In the genomic region with DNA sequence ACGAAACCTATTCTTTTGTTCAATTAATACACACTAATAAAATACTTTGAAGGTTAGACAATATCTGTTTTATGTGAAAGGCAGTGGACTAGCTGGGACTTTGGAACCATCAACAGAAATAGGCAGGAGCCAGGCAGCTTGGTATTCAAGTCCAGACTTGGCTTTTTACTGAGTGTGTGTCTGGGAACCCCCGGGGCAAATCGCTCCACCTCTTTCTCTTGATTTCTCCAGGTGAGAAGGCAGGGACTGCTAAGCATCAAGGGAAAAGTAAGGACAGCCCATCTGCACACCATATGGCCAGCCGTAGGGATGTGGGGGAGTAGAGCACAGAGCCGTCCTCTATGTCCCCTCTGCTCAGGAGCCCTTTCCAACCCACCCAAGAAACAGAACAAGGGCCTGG, we compare ENCODE assay signal across 10 mouse cellular contexts.
A peak's percentile ranks its signal among the peaks of the same experiment; 100 is the strongest.
DNase-seq lines count a peak whose midpoint lies in the region; ATAC-seq and TF ChIP-seq lines count a peak whose summit lies in the region.
"Had no signal": no experiment of that assay in that cellular context is flagged by ENCODE, and none has a peak within 500 bp of the region (broad histone marks: within the 10 kb centered on the region; RNA-seq: fewer than 3 reads in every experiment).

No protein-coding gene starts in this region.

- no peak for TF ChIP-seq POLR2A in testis, adult 2 months (IDR thresholded peaks at IDR 0.05; ENCODE audit: control insufficient read depth, low read depth, low read length)

- H3K4me3 ChIP-seq in kidney, embryonic 15.5 days (replicated peaks) = no peak overlapping the region
- no peak overlapping the region for H3K4me3 ChIP-seq in testis, adult 2 months (ENCODE audit: control insufficient read depth, low read depth, low read length)

- no peak overlapping the region for H3K27ac ChIP-seq in kidney, embryonic 15.5 days
- peak overlapping the region; percentile 66; the same call in 1 of the 2 replicates for H3K27ac ChIP-seq in testis, adult 2 months (ENCODE audit: control insufficient read depth, insufficient read depth, low read depth, low read length)

- DNase-seq in cerebellum, adult 11 months = no peak
- peak; percentile 32 for DNase-seq in kidney, postnatal 14 days
- no peak for DNase-seq in testis, postnatal 10 days (ENCODE audit: low spot score)
- no peak for DNase-seq in thymus, postnatal 14 days
- no peak for DNase-seq in ovary, postnatal 36 days (ENCODE audit: low spot score)
- DNase-seq: cerebellum, adult 8-10 months had no signal

- H3K27me3 ChIP-seq in kidney, embryonic 15.5 days = peaks cover 5% of the 10 kb centered on the region; the same call in 1 of the 2 replicates
- H3K27me3 ChIP-seq in testis, adult 2 months (ENCODE audit: control insufficient read depth, insufficient read depth, low read length) = no peaks in the 10 kb centered on the region

- no peaks in the 10 kb centered on the region for H3K36me3 ChIP-seq in kidney, embryonic 15.5 days
- no peaks in the 10 kb centered on the region for H3K36me3 ChIP-seq in testis, adult 2 months (ENCODE audit: control insufficient read depth, insufficient read depth, low read length)

- H3K9me3 ChIP-seq in kidney, embryonic 15.5 days (replicated peaks) = no peaks in the 10 kb centered on the region

- ATAC-seq in cerebellum, adult (ENCODE audit: insufficient number of reproducible peaks, low FRiP score, low TSS enrichment) = peak; percentile 52; the same call in 1 of the 2 replicates
- no peak for ATAC-seq in kidney, embryonic 15.5 days (replicated peaks; ENCODE audit: low FRiP score)
- ATAC-seq: forebrain, embryonic 16.5 days had no signal

- H3K4me2 ChIP-seq in kidney, embryonic 15.5 days = no peak overlapping the region

- 57% methylated on average over 5 of the region's 5 CpGs for WGBS in kidney, embryonic 15.5 days

- H3K9ac ChIP-seq in kidney, embryonic 15.5 days = no peak overlapping the region

- peaks cover 37% of the 10 kb centered on the region for H3K4me1 ChIP-seq in kidney, embryonic 15.5 days
- peaks cover 12% of the 10 kb centered on the region for H3K4me1 ChIP-seq in testis, adult 2 months (ENCODE audit: control insufficient read depth, insufficient read depth, low read length)

- TF ChIP-seq CTCF in testis, adult 2 months (IDR thresholded peaks at IDR 0.05; ENCODE audit: control insufficient read depth, insufficient read depth, insufficient replicate concordance, low read depth, low read length) = no peak
